Mouse (Mus musculus): Measurements from ENCODE around the gene Zfp622. TPM values are rescaled to one million over a fixed set of nuclear protein-coding genes. Genes with fewer than 3 reads are reported as not detected.
A peak's percentile ranks its signal among the peaks of the same experiment; 100 is the strongest.

The Zfp622 gene
- polyA plus RNA-seq (2016; fragmentation: Nextera tagmentation; extraction: Ambion mirVana): 19.3 and 31.0 TPM in 2 replicates

- peak within 1 kb of the TSS; percentile 94 for H3K27ac ChIP-seq
- peaks cover 24% of the 10 kb centered on the region for H3K36me3 ChIP-seq
- under 1% methylated on average over 57 of the region's 57 CpGs for WGBS
- H3K9me3 ChIP-seq: no peaks in the 10 kb centered on the region
- H3K27me3 ChIP-seq (ENCODE audit: insufficient read depth, poor library complexity, severe bottlenecking): no peaks in the 10 kb centered on the region
- peak within 1 kb of the TSS; percentile 100 for H3K4me3 ChIP-seq
- DNase-seq (ENCODE audit: low spot score): peak; percentile 99
- H3K4me1 ChIP-seq: peaks cover 12% of the 10 kb centered on the region
These were observed at the start of gene Zfp622 for GRCm38 (mm10) chr15:25984067-25984733. Gene Zfp622, plus strand, starts transcription at chr15:25984366.

- Histone ChIP-seq H3K9me3 (no peaks in the 10 kb centered on the region), H3K4me3 (no peak overlapping the region), H3K36me3 (no peaks in the 10 kb centered on the region), H3K4me1 (peaks cover 18% of the 10 kb centered on the region), H3K27ac (no peak overlapping the region), H3K27me3 (ENCODE audit: insufficient read depth, poor library complexity, severe bottlenecking) (no peaks in the 10 kb centered on the region)
- WGBS: 78% methylated on average over 7 of the region's 7 CpGs
- DNase-seq (ENCODE audit: low spot score): no peak
These were observed 49.8 kb upstream of the Zfp622 start for GRCm38 (mm10) chr15:25934411-25934810.

GRCm38 (mm10) chr15:25938496-25938895, 45.7 kb upstream of the Zfp622 start:
- 90% methylated on average over 7 of the region's 7 CpGs for WGBS

DNA sequence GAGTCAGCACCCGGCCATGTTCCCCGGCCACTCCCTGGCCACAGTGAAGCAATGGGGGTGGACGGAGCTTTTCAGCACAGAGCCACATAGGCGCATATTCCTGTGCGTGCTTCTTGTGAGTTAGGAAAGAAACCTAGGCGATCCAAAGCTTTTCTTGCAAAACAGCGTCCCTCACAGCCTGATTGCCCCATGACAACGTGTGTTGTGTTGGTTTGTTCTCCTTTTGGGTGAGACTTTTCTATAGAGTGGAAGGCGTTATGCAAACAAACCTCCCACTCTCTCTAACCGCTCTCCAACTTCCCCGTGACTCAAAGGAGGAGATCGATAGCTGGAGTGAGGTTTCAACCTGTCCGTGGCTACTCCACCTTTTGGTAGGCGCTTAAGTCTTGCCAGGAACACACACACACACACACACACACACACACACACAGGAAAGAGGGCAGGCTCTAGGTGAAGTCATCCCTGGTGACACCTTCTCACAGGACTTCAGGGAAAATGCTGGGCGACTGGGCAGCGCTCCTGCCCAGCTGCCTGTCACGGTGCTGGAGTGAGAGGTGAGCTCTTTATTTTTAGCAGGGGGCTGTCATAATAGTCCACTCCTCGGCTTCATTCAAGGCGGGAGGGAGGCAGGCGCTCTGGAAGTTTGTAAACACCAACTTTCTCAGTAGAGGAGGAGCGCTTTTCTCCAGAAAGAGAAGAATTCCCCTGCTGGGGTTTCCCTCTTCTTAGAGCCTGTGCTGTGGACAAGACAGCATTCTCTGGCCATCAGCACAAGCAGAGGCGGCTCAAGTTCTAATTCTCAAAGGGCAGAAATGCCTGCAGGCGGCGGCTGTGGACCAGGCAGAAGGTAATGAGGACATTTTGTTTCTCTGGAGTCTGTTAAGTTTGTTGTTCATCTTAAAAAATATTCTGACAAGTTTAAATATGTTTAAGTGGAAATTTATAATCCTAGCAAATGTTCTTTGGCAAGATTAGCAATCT, 43.5 kb upstream of the Zfp622 start:
- WGBS: 30% methylated on average over 24 of the region's 24 CpGs
- peak overlapping the region; percentile 86 for H3K27ac ChIP-seq
- H3K27me3 ChIP-seq (ENCODE audit: insufficient read depth, poor library complexity, severe bottlenecking): no peaks in the 10 kb centered on the region
- H3K36me3 ChIP-seq: no peaks in the 10 kb centered on the region
- peaks cover 19% of the 10 kb centered on the region for H3K4me1 ChIP-seq
- DNase-seq (ENCODE audit: low spot score): peak; percentile 80
- H3K4me3 ChIP-seq: peak overlapping the region; percentile 60
- H3K9me3 ChIP-seq: no peaks in the 10 kb centered on the region

More at GRCm38 (mm10) chr15:25938496-25938895, 45.7 kb upstream of the Zfp622 start:
- no peaks in the 10 kb centered on the region for H3K36me3 ChIP-seq
- H3K4me1 ChIP-seq: peaks cover 9% of the 10 kb centered on the region
- H3K27me3 ChIP-seq (ENCODE audit: insufficient read depth, poor library complexity, severe bottlenecking): no peaks in the 10 kb centered on the region
- H3K9me3 ChIP-seq: no peaks in the 10 kb centered on the region
- H3K27ac ChIP-seq: no peak overlapping the region
- DNase-seq (ENCODE audit: low spot score): no peak
- no peak overlapping the region for H3K4me3 ChIP-seq

- Histone ChIP-seq H3K27me3 (ENCODE audit: insufficient read depth, poor library complexity, severe bottlenecking) (no peaks in the 10 kb centered on the region), H3K27ac (peak overlapping the region; percentile 86), H3K4me1 (peaks cover 19% of the 10 kb centered on the region), H3K4me3 (peak overlapping the region; percentile 60), H3K9me3 (no peaks in the 10 kb centered on the region), H3K36me3 (no peaks in the 10 kb centered on the region)
- WGBS: 76% methylated on average over 11 of the region's 11 CpGs
- DNase-seq (ENCODE audit: low spot score): no peak
These were observed 42.7 kb upstream of the Zfp622 start for GRCm38 (mm10) chr15:25941514-25941913.

DNA sequence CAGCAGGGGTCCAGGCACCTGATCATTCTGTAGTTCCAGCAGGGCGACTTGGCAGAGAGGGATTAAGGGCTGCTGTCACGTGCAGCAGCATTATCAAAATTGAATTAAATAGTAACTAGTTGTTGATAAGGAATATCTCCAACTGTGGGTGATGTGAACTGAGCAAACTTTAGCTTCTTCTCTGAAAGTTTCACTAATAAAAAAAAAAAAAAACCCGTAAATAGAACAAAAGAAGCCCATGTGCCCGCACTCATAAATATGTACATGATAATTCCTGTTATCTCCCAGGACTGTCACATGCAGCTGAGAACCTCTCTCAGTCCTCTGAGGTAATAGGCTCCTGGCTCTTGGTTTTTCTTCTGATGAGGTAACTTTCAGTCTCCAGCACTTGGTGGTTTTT, 41.8 kb upstream of the Zfp622 start:
- WGBS: 50% methylated on average over 4 of the region's 4 CpGs
- Histone ChIP-seq H3K27ac (peak overlapping the region; percentile 86), H3K4me3 (peak overlapping the region; percentile 60), H3K4me1 (peaks cover 21% of the 10 kb centered on the region), H3K9me3 (no peaks in the 10 kb centered on the region), H3K27me3 (ENCODE audit: insufficient read depth, poor library complexity, severe bottlenecking) (no peaks in the 10 kb centered on the region), H3K36me3 (no peaks in the 10 kb centered on the region)
- DNase-seq (ENCODE audit: low spot score): no peak

GRCm38 (mm10) chr15:25943386-25944137, 40.6 kb upstream of the Zfp622 start:
- Histone ChIP-seq H3K27ac (peak overlapping the region; percentile 47; the same call in 1 of the 2 replicates), H3K4me1 (peaks cover 27% of the 10 kb centered on the region)

DNA sequence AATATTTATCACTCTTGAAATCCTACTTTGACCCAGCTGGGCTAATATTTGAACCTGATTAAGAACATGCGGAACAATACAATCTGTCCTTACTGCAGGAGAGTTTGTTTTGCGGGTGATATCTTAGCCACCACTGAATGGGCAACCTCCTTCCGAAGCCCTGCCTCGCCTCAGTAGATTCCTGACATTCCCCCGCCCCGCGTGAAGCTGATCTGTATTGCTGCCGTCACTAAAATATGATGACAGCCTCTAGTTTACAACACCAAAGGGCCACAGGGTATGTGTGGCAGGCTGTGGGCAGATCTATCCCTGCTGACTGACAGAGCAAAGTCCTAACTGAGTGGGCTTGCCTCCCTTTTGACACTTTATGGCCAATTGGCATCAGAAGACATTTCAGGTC, 38.9 kb upstream of the Zfp622 start:
- peaks cover 5% of the 10 kb centered on the region; the same call in 1 of the 2 replicates for H3K36me3 ChIP-seq
- DNase-seq (ENCODE audit: low spot score): no peak
- peaks cover 32% of the 10 kb centered on the region for H3K4me1 ChIP-seq
- no peak overlapping the region for H3K4me3 ChIP-seq
- peak overlapping the region; percentile 65; the same call in 1 of the 2 replicates for H3K27ac ChIP-seq
- WGBS: 38% methylated on average over 8 of the region's 8 CpGs
- no peaks in the 10 kb centered on the region for H3K27me3 ChIP-seq (ENCODE audit: insufficient read depth, poor library complexity, severe bottlenecking)
- no peaks in the 10 kb centered on the region for H3K9me3 ChIP-seq

More at GRCm38 (mm10) chr15:25943386-25944137, 40.6 kb upstream of the Zfp622 start:
- WGBS: 81% methylated on average over 15 of the region's 15 CpGs
- Histone ChIP-seq H3K9me3 (no peaks in the 10 kb centered on the region), H3K4me3 (peak overlapping the region; percentile 60; the same call in 1 of the 2 replicates), H3K36me3 (peaks cover 4% of the 10 kb centered on the region; the same call in 1 of the 2 replicates), H3K27me3 (ENCODE audit: insufficient read depth, poor library complexity, severe bottlenecking) (no peaks in the 10 kb centered on the region)
- DNase-seq (ENCODE audit: low spot score): no peak

- Histone ChIP-seq H3K27ac (no peak overlapping the region), H3K36me3 (peaks cover 5% of the 10 kb centered on the region; the same call in 1 of the 2 replicates), H3K4me1 (peaks cover 38% of the 10 kb centered on the region), H3K4me3 (no peak overlapping the region), H3K27me3 (ENCODE audit: insufficient read depth, poor library complexity, severe bottlenecking) (no peaks in the 10 kb centered on the region), H3K9me3 (no peaks in the 10 kb centered on the region)
- DNase-seq (ENCODE audit: low spot score): no peak
- WGBS: 89% methylated on average over 7 of the region's 7 CpGs
These were observed 37.7 kb upstream of the Zfp622 start for GRCm38 (mm10) chr15:25946482-25946881.

DNA sequence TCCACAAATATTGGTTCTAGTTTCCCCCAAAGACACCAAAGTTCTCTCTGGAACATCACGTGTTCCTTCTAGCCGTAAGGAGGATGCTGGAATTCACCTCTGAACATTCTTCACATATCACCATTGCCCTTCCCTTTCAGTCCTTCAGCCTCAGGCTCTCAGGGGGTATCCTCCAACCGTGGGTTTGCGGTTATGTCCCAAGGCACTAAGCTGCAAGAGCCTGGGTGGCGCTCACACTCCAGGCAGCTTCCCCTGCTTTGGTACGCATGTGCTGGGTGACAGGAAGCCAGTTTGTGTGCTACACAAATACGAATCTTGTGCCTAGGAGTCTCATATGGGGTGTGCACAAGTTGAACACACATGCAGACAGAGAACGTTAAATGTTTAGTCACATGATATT, 36.8 kb upstream of the Zfp622 start:
- H3K27me3 ChIP-seq (ENCODE audit: insufficient read depth, poor library complexity, severe bottlenecking): no peaks in the 10 kb centered on the region
- WGBS: 77% methylated on average over 8 of the region's 8 CpGs

GRCm38 (mm10) chr15:25948257-25949223, 35.6 kb upstream of the Zfp622 start:
- no peaks in the 10 kb centered on the region for H3K27me3 ChIP-seq (ENCODE audit: insufficient read depth, poor library complexity, severe bottlenecking)
- H3K4me3 ChIP-seq: no peak overlapping the region
- WGBS: 76% methylated on average over 26 of the region's 26 CpGs
- H3K4me1 ChIP-seq: peaks cover 36% of the 10 kb centered on the region
- peaks cover 5% of the 10 kb centered on the region; the same call in 1 of the 2 replicates for H3K36me3 ChIP-seq
- no peaks in the 10 kb centered on the region for H3K9me3 ChIP-seq
- DNase-seq (ENCODE audit: low spot score): no peak
- H3K27ac ChIP-seq: 0 out of 2 replicates have a peak overlapping the region, but pooled peaks have one; percentile 33

More for the DNA sequence above, 36.8 kb upstream of the Zfp622 start:
- DNase-seq (ENCODE audit: low spot score): no peak
- Histone ChIP-seq H3K9me3 (no peaks in the 10 kb centered on the region), H3K4me1 (peaks cover 38% of the 10 kb centered on the region), H3K27ac (no peak overlapping the region), H3K4me3 (no peak overlapping the region), H3K36me3 (peaks cover 5% of the 10 kb centered on the region; the same call in 1 of the 2 replicates)

All from heart, embryonic 10.5 days (tissue).